Mouse (Mus musculus) lung, embryonic 16.5 days (tissue): Measurements from ENCODE around the gene Enah. TPM values are rescaled to one million over a fixed set of nuclear protein-coding genes. Genes with fewer than 3 reads are reported as not detected.

Experiments used
- ATAC-seq: fragments of 200-750 bp; cut with Nextera tagmentation; 2 replicates; pipeline ENCODE4 v1.8.0; 2017; ENCODE audit warnings: low read depth, mild to moderate bottlenecking, moderate library complexity
- H3K27ac ChIP-seq: fragments of 300-500 bp; sonication (generic); 2 replicates; pipeline ENCODE4 v1.5.1; 2014; ENCODE audit warnings: mild to moderate bottlenecking, control low read depth, low read length
- H3K27me3 ChIP-seq: fragments of 300-500 bp; sonication (generic); 2 replicates; pipeline ENCODE4 v1.6.1; 2014; ENCODE audit warnings: low read depth, low read length, mixed read lengths; ENCODE audit not compliant: control insufficient read depth, insufficient read depth
- H3K36me3 ChIP-seq: fragments of 300-500 bp; sonication (generic); 2 replicates; pipeline ENCODE4 v1.6.1; 2014; ENCODE audit warnings: low read length; ENCODE audit not compliant: control insufficient read depth, insufficient read depth
- H3K4me1 ChIP-seq: fragments of 300-500 bp; sonication (generic); replicated peaks from 2 replicates; pipeline ENCODE4 v1.6.1; 2014; ENCODE audit warnings: low read length, mixed read lengths; ENCODE audit not compliant: control insufficient read depth, insufficient read depth
- H3K4me2 ChIP-seq: fragments of 300-500 bp; sonication (generic); 2 replicates; pipeline ENCODE4 v1.6.1; 2014; ENCODE audit warnings: low read depth, low read length, control low read depth
- H3K4me3 ChIP-seq: fragments of 300-500 bp; sonication (generic); 2 replicates; pipeline ENCODE4 v1.5.1; 2014; ENCODE audit warnings: mild to moderate bottlenecking, low read length, control low read depth
- H3K9ac ChIP-seq: fragments of 300-500 bp; sonication (generic); 2 replicates; pipeline ENCODE4 v1.6.1; 2014; ENCODE audit warnings: low read length, control low read depth
- H3K9me3 ChIP-seq: fragments of 300-500 bp; sonication (generic); 2 replicates; pipeline ENCODE4 v1.6.1; 2016; ENCODE audit warnings: low read length; ENCODE audit not compliant: control insufficient read depth
- WGBS: fragments of 180-500 bp; shearing (Covaris S2); extraction: QIAGEN DNeasy Blood & Tissue Kit; methylation state at CpG from one replicate; pipeline ENCODE4 v1.1.7; 2014; 5-methylcytosine and 5-hydroxymethylcytosine counted together
- polyA plus RNA-seq: library from polyadenylated mRNA; unstranded; fragments of >200 nt; fragmentation: Nextera tagmentation; extraction: Ambion mirVana; gene quantifications from 2 replicates; pipeline ENCODE4 v1.2.1, GENCODE M21; 2015

The Enah gene
- polyA plus RNA-seq, 1 experiment from 2014 or later, result 10.3 TPM

DNA sequence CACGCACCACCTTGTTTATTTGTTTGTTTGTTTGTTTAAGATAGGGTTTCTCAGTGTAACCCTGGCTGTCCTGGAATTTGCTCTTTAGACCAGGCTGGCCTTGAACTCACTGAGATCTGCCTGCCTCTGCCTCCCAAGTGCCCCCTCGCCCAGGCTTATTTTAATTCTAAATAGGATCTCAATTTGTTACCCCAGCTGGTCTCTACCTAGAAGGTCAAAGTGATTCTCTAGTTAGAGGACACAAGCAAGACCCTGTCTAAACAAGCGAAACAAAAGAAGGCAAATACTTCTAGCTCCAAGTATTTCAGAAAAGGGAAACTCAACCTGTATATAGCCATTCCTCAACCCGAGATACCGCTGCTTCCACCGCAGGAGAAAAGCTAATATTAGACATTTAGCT, 34.9 kb upstream of the Enah start:
- WGBS, result 70% methylated on average over 6 of the region's 6 CpGs
- no peak for ATAC-seq

GRCm38 (mm10) chr1:182052973-182053372, 33.2 kb upstream of the Enah start:
- Histone ChIP-seq H3K27ac (peak overlapping the region; percentile 68), H3K4me2 (no peak overlapping the region), H3K9me3 (no peaks in the 10 kb centered on the region), H3K9ac (no peak overlapping the region), H3K36me3 (no peaks in the 10 kb centered on the region), H3K27me3 (no peaks in the 10 kb centered on the region), H3K4me1 (peaks cover 8% of the 10 kb centered on the region; the same call in 1 of the 2 replicates), H3K4me3 (no peak overlapping the region)
- ATAC-seq, result peak; percentile 90
- 29% methylated on average over 10 of the region's 10 CpGs for WGBS

More for the DNA sequence above, 34.9 kb upstream of the Enah start:
- H3K9ac ChIP-seq, result no peak overlapping the region
- no peaks in the 10 kb centered on the region for H3K27me3 ChIP-seq
- H3K4me3 ChIP-seq, result no peak overlapping the region
- H3K36me3 ChIP-seq, result no peaks in the 10 kb centered on the region
- no peak overlapping the region for H3K27ac ChIP-seq
- peaks cover 8% of the 10 kb centered on the region; the same call in 1 of the 2 replicates for H3K4me1 ChIP-seq
- no peak overlapping the region for H3K4me2 ChIP-seq
- H3K9me3 ChIP-seq, result no peaks in the 10 kb centered on the region

DNA sequence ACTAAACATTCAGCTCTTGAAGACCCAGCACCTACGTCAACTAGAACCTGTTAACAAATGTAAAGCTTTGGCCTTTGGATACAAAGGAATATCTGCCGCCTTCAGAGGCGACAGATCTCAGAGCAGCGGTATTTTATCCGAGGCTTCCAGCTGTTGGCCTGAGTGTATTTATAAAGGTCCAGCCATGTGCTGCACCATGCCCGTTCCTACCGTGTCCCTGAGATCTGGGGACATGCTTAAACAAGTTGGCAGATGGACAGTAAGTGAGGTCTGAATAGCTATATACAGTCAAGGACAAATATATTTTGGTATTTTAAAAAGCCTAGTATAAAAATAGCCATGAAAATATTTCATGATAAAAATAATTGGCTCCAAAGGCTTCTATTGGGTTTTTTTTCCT, 32.6 kb upstream of the Enah start:
- 62% methylated on average over 7 of the region's 7 CpGs for WGBS
- no peak for ATAC-seq
- Histone ChIP-seq H3K9ac (no peak overlapping the region), H3K36me3 (no peaks in the 10 kb centered on the region), H3K9me3 (no peaks in the 10 kb centered on the region), H3K4me1 (peaks cover 8% of the 10 kb centered on the region; the same call in 1 of the 2 replicates), H3K4me2 (no peak overlapping the region), H3K27me3 (no peaks in the 10 kb centered on the region), H3K27ac (no peak overlapping the region), H3K4me3 (no peak overlapping the region)

GRCm38 (mm10) chr1:182049813-182050212, 30.0 kb upstream of the Enah start:
- Histone ChIP-seq H3K27ac (no peak overlapping the region), H3K27me3 (no peaks in the 10 kb centered on the region), H3K36me3 (no peaks in the 10 kb centered on the region), H3K4me2 (no peak overlapping the region), H3K9me3 (no peaks in the 10 kb centered on the region), H3K9ac (no peak overlapping the region), H3K4me1 (peaks cover 5% of the 10 kb centered on the region; the same call in 1 of the 2 replicates), H3K4me3 (no peak overlapping the region)
- WGBS, result 69% methylated on average over 7 of the region's 7 CpGs
- ATAC-seq, result no peak

- H3K4me2 ChIP-seq, result no peak overlapping the region
- no peaks in the 10 kb centered on the region for H3K9me3 ChIP-seq
- no peak overlapping the region for H3K9ac ChIP-seq
- no peaks in the 10 kb centered on the region for H3K36me3 ChIP-seq
- H3K27me3 ChIP-seq, result no peaks in the 10 kb centered on the region
- H3K4me1 ChIP-seq, result peaks cover 2% of the 10 kb centered on the region; the same call in 1 of the 2 replicates
- H3K27ac ChIP-seq, result no peak overlapping the region
- no peak overlapping the region for H3K4me3 ChIP-seq
- 52% methylated on average over 4 of the region's 4 CpGs for WGBS
- ATAC-seq, result no peak
Measured at GRCm38 (mm10) chr1:182048101-182048500, 28.3 kb upstream of the Enah start.

DNA sequence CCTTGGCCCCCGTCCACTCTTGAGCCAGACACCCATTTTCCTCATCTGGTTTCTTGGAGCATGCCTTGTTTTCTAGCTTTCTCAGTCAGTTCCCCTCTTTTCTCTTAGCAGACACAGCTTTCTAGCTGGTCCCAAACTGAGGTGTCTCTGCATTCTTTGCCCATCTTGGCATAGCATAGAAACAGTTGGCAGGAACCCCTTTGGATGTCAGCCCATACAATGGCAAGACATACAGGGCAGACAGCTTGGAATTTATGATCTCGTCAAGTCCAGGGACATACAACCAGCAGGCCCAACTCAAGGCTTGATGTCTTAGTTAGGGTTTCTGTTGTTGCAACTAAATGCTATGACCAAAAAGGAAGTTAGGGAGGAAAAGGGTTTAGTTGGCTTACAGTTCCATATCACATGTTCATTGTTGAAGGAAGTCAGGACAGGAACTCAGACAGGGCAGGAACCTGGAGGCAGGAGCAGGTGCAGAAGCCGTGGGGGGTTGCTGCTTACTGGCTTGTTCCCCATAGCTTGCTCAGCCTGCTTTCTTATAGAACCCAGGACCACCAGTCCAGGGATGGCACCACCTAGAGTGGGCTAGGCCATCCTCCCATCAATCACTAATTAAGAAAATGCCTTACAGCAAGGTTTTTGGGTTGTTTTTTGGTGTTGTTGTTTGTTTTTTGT, 27.4 kb upstream of the Enah start:
- H3K4me2 ChIP-seq, result no peak overlapping the region
- no peaks in the 10 kb centered on the region for H3K36me3 ChIP-seq
- no peak overlapping the region for H3K27ac ChIP-seq
- H3K4me3 ChIP-seq, result no peak overlapping the region
- H3K4me1 ChIP-seq, result no peaks in the 10 kb centered on the region
- no peaks in the 10 kb centered on the region for H3K27me3 ChIP-seq
- no peaks in the 10 kb centered on the region for H3K9me3 ChIP-seq
- ATAC-seq, result no peak
- H3K9ac ChIP-seq, result no peak overlapping the region
- WGBS, result 81% methylated on average over 3 of the region's 3 CpGs

DNA sequence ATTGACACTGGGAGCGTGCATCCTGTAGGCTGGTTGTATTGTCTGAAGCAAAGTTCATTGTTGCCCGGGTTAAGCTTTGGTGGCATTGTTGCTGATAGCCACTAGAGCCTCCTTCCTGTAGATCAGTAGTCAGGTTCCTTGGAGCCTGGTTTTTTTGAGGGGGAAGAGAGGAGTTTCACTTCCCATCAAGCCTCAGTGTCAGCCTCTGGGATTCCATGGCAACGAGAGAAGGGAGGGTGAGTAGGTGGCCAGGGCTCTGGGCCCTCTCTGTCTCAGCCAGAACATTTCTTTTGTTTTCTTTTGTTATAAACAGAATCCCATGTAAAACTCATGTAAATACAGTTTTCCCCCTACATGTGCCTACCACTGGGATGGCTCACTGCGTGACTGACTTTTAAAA, 25.4 kb upstream of the Enah start:
- ATAC-seq, result no peak
- no peak overlapping the region for H3K27ac ChIP-seq
- no peak overlapping the region for H3K4me3 ChIP-seq
- WGBS, result 60% methylated on average over 4 of the region's 4 CpGs
- H3K4me2 ChIP-seq, result no peak overlapping the region
- H3K4me1 ChIP-seq, result no peaks in the 10 kb centered on the region
- H3K9ac ChIP-seq, result no peak overlapping the region
- H3K36me3 ChIP-seq, result no peaks in the 10 kb centered on the region
- no peaks in the 10 kb centered on the region for H3K27me3 ChIP-seq
- no peaks in the 10 kb centered on the region for H3K9me3 ChIP-seq

DNA sequence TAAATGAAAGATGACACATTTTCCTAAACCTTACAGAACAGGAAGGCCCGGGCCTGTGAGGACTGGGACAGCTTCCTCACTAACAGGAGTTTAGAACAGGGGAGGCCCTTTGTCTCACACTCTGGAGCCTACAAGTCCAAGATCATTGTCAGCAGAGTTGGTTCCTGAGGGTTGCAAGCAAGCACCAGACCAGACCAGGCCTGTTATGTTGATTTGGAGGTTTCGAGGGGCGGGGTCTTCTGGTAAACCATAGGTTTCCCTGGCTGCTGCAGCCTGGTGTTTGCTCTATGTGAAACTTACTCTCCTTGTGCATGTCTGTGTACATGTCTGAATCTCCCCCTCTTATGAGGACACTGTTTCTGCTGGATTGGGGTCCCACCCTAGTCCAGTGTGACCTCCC, 20.7 kb upstream of the Enah start:
- 88% methylated on average over 3 of the region's 3 CpGs for WGBS
- ATAC-seq, result no peak
- H3K4me2 ChIP-seq, result no peak overlapping the region
- no peaks in the 10 kb centered on the region for H3K27me3 ChIP-seq
- H3K4me1 ChIP-seq, result no peaks in the 10 kb centered on the region
- H3K36me3 ChIP-seq, result no peaks in the 10 kb centered on the region
- H3K9me3 ChIP-seq, result no peaks in the 10 kb centered on the region
- H3K27ac ChIP-seq, result no peak overlapping the region
- H3K4me3 ChIP-seq, result no peak overlapping the region
- H3K9ac ChIP-seq, result no peak overlapping the region

- H3K36me3 ChIP-seq, result no peaks in the 10 kb centered on the region
- no peak for ATAC-seq
- no peak overlapping the region for H3K4me3 ChIP-seq
- H3K9me3 ChIP-seq, result no peaks in the 10 kb centered on the region
- no peaks in the 10 kb centered on the region for H3K4me1 ChIP-seq
- H3K4me2 ChIP-seq, result no peak overlapping the region
- H3K27me3 ChIP-seq, result no peaks in the 10 kb centered on the region
- H3K27ac ChIP-seq, result no peak overlapping the region
- no peak overlapping the region for H3K9ac ChIP-seq
Measured at GRCm38 (mm10) chr1:182031757-182032156, 12.0 kb upstream of the Enah start.

DNA sequence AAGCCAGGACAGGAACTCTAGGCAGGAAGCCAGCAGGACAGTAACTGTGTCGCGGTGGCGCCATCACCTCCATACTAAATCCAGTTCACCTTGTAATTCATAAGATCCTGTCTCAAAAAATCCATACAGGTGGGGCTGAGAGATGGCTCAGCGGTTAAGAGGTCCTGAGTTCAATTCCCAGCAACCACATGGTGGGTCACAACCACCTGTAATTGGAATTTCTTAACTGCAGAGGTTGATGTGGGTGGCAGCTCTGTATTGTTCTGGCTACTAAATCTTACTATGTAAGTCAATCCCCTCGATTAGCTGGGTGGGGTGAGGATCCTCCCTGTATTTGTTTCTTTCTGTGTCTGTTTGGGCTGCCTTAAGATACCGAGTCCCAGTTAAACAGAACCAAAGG, 11.3 kb upstream of the Enah start:
- no peak overlapping the region for H3K9ac ChIP-seq
- no peaks in the 10 kb centered on the region for H3K27me3 ChIP-seq
- 68% methylated on average over 6 of the region's 6 CpGs for WGBS
- no peak overlapping the region for H3K4me3 ChIP-seq
- no peak overlapping the region for H3K27ac ChIP-seq
- ATAC-seq, result no peak
- H3K36me3 ChIP-seq, result no peaks in the 10 kb centered on the region
- H3K4me1 ChIP-seq, result no peaks in the 10 kb centered on the region
- H3K9me3 ChIP-seq, result no peaks in the 10 kb centered on the region
- no peak overlapping the region for H3K4me2 ChIP-seq
